Mouse (Mus musculus) adrenal gland, postnatal 10 days (tissue): Measurements from ENCODE around the gene Acat3. TPM values are rescaled to one million over a fixed set of nuclear protein-coding genes. Genes with fewer than 3 reads are reported as not detected.

ENCODE experiments used
- total RNA-seq, 2 experiments: library from RNA; stranded (reverse); gene quantifications; 2 replicates each; pipeline ENCODE4 v1.2.3; 2021

Acat3 gene
- total RNA-seq, 2 experiments from 2014 or later, result 9.1 to 18.7 TPM

Other genes with a start within 250 kb of the Acat3 start
- gene Igf2r, start 170.9 kb downstream of the Acat3 start, total RNA-seq, result 10 to 100 TPM; 60.7 to 77.0 TPM
- under 1 TPM in 1 of 2 experiments, not detected in 1; 0.60 TPM for gene Mas1, start 72.5 kb downstream of the Acat3 start, total RNA-seq
- under 1 TPM; 0.27 to 0.58 TPM for gene Mrgprh, start 64.6 kb downstream of the Acat3 start, total RNA-seq
- gene Pnldc1, start 30.4 kb downstream of the Acat3 start, total RNA-seq, result 1 to 10 TPM; 2.2 to 2.8 TPM
- 100 to 1,000 TPM; 235 to 266 TPM for gene Tcp1, start 24.9 kb downstream of the Acat3 start, total RNA-seq
- gene Mrpl18, start 24.3 kb downstream of the Acat3 start, total RNA-seq, result 100 to 1,000 TPM in 1 of 2 experiments, 10 to 100 TPM in 1; 87.0 to 122 TPM
- 100 to 1,000 TPM; 108 to 118 TPM for gene Acat2, start 20.1 kb upstream of the Acat3 start, total RNA-seq
- 10 to 100 TPM; 55.3 to 74.7 TPM for gene Wtap, start 53.6 kb upstream of the Acat3 start, total RNA-seq
- 100 to 1,000 TPM; 750 to 799 TPM for gene Sod2, start 66.2 kb upstream of the Acat3 start, total RNA-seq
- gene Gpr31b, start 111.7 kb upstream of the Acat3 start, total RNA-seq, result not detected
- under 1 TPM; 0.51 to 0.82 TPM for gene Tcp10b, start 120.5 kb upstream of the Acat3 start, total RNA-seq
- gene Unc93a, start 191.2 kb upstream of the Acat3 start, total RNA-seq, result under 1 TPM; 0.27 to 0.39 TPM